Mouse (Mus musculus) CD8-positive naive resting alpha-beta T cell, adult 57 days (primary cell): ENCODE data around the gene Olfr58. TPM values are rescaled to one million over a fixed set of nuclear protein-coding genes. Genes with fewer than 3 reads are reported as not detected.

Source experiments
- total RNA-seq: library from RNA; stranded (reverse); gene quantifications from one replicate; pipeline ENCODE4 v1.2.4, GENCODE M21; 2023

Gene Olfr58
- total RNA-seq: not detected

DNA sequence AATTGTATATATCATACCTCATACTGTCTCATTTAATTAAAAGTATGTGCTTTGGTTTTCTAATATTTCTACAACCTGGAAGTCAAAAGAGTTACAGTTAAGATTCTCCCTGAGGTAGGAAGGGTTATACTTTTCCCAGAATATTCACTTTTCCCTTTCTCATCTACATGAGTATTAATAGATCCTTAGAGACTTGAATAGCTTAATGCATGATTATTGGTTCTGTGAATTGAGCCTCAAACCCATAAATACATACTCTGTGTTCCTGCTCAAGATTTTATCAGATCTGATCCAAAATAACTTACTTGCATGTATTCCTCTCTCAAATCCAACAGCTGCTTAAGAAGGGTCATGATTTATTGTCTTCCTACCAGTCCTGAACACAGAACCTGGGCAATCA, at the start of gene Olfr58:
Gene Olfr58, plus strand, starts transcription at position 301 of the 400 bp plus-strand sequence.

DNA sequence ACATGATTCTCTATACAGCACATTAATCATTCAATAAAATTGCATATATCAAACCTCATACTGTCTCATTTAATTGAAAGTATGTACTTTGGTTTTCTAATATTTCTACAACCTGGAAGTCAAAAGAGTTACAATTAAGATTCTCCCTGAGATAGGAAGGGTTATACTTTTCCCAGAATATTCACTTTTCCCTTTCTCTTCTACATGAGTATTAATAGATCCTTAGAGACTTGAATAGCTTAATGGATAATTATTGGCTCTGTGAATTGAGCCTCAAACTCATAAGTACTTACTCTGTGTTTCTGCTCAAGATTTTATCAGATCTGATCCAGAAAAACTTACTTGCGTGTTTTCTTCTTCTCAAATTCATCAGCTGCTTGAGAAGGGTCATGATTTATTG, 24.5 kb downstream of the Olfr58 start, which contains the start of gene Olfr859:
Gene Olfr859, plus strand, starts transcription at position 301 of the 400 bp plus-strand sequence.

Other genes with a start within 250 kb of the Olfr58 start
- gene Olfr853, start 239.2 kb upstream of the Olfr58 start, total RNA-seq: not detected
- not detected for gene Olfr854, start 212.9 kb upstream of the Olfr58 start, total RNA-seq
- not detected for gene Olfr855, start 197.7 kb upstream of the Olfr58 start, total RNA-seq
- 34.1 TPM for gene Zfp317, start 158.2 kb upstream of the Olfr58 start, total RNA-seq
- gene Olfr857, start 70.8 kb upstream of the Olfr58 start, total RNA-seq: not detected
- not detected for gene Olfr859, start 24.6 kb downstream of the Olfr58 start, total RNA-seq
- gene Olfr860, start 69.5 kb downstream of the Olfr58 start, total RNA-seq: not detected
- not detected for gene Olfr862, start 107.7 kb downstream of the Olfr58 start, total RNA-seq
- gene Olfr77, start 136.6 kb downstream of the Olfr58 start, total RNA-seq: not detected
- gene Olfr866, start 247.8 kb downstream of the Olfr58 start, total RNA-seq: not detected